Mouse (Mus musculus) liver, adult 2 months (tissue): ENCODE measurements around the gene Sh3bp2. TPM values are rescaled to one million over a fixed set of nuclear protein-coding genes. Genes with fewer than 3 reads are reported as not detected.

Experiments used
- DNase-seq: peaks from one replicate; pipeline ENCODE4 v3.0.0-alpha.2; 2011; ENCODE audit warnings: low read depth, low spot score; ENCODE audit errors: extremely low read depth
- H3K27ac ChIP-seq: fragments of 200-500 bp; replicated peaks from 2 replicates; pipeline ENCODE4 v1.5.1; 2012; ENCODE audit warnings: low read depth, mild to moderate bottlenecking, control low read depth, inconsistent platforms, low read length; ENCODE audit not compliant: insufficient read depth
- H3K27me3 ChIP-seq: fragments of 200-500 bp; 2 replicates; pipeline ENCODE4 v1.6.1; 2012; ENCODE audit warnings: mild to moderate bottlenecking, moderate library complexity, low read length, inconsistent platforms; ENCODE audit not compliant: control insufficient read depth, insufficient read depth
- H3K36me3 ChIP-seq: fragments of 200-500 bp; 2 replicates; pipeline ENCODE4 v1.6.1; 2012; ENCODE audit warnings: low read length, inconsistent platforms; ENCODE audit not compliant: control insufficient read depth, insufficient read depth
- H3K4me1 ChIP-seq: fragments of 200-500 bp; 2 replicates; pipeline ENCODE4 v1.6.1; 2011; ENCODE audit warnings: low read length; ENCODE audit not compliant: control insufficient read depth, insufficient read depth
- H3K4me3 ChIP-seq: fragments of 200-500 bp; 2 replicates; pipeline ENCODE4 v1.5.1; 2011; ENCODE audit warnings: low read depth, mild to moderate bottlenecking, control low read depth, low read length, moderate library complexity; ENCODE audit not compliant: insufficient read depth
- H3K79me2 ChIP-seq: fragments of 200-500 bp; 2 replicates; pipeline ENCODE4 v1.6.1; 2012; ENCODE audit warnings: inconsistent platforms, mild to moderate bottlenecking, low read length, moderate library complexity; ENCODE audit not compliant: control insufficient read depth, insufficient read depth
- H3K9ac ChIP-seq: fragments of 200-500 bp; 2 replicates; pipeline ENCODE4 v1.6.1; 2012; ENCODE audit warnings: low read depth, mild to moderate bottlenecking, control low read depth, inconsistent platforms, low read length
- CTCF ChIP-seq: fragments of 200-500 bp; IDR thresholded peaks from 2 replicates; pipeline ENCODE4 v1.5.1; 2011; ENCODE audit warnings: low read depth, low read length, control low read depth
- POLR2A ChIP-seq: fragments of 200-500 bp; IDR thresholded peaks from 2 replicates; pipeline ENCODE4 v1.6.1; 2011; ENCODE audit warnings: low read length, control low read depth; ENCODE audit not compliant: insufficient read depth; ENCODE audit errors: extremely low read depth
- WGBS: fragments of 180-500 bp; shearing (Covaris S2); methylation state at CpG from one replicate; pipeline ENCODE4 v1.1.7; 2018; 5-methylcytosine and 5-hydroxymethylcytosine counted together
- polyA plus RNA-seq: library from polyadenylated mRNA; depleted of rRNA; stranded (reverse); fragments of >200 nt; gene quantifications from 2 replicates; pipeline ENCODE4 v1.2.3, GENCODE M21; 2012; rRNA removed
- total RNA-seq: library from RNA; depleted of rRNA; stranded (reverse); fragments of >200 nt; gene quantifications from 2 replicates; pipeline ENCODE4 v1.2.3, GENCODE M21; 2014; rRNA removed

Sh3bp2 gene
- total and polyA plus RNA-seq, 2 experiments: 11.9 to 20.5 TPM

- WGBS: 92% methylated on average over 9 of the region's 9 CpGs
- Histone ChIP-seq H3K4me3 (no peak overlapping the region), H3K36me3 (peaks cover 3% of the 10 kb centered on the region; the same call in 1 of the 2 replicates)
Observed at GRCm38 (mm10) chr5:34593202-34593727, 67.6 kb downstream of the Sh3bp2 start.

GRCm38 (mm10) chr5:34604576-34604975 lies 78.9 kb downstream of the Sh3bp2 start:
- 90% methylated on average over 5 of the region's 5 CpGs for WGBS
- no peaks in the 10 kb centered on the region for H3K27me3 ChIP-seq
- peaks cover 32% of the 10 kb centered on the region for H3K36me3 ChIP-seq
- H3K4me3 ChIP-seq: no peak overlapping the region
- TF ChIP-seq POLR2A (no peak), CTCF (no peak)
- no peaks in the 10 kb centered on the region for H3K4me1 ChIP-seq
- no peak overlapping the region for H3K9ac ChIP-seq
- no peaks in the 10 kb centered on the region; the same call in 1 of the 2 replicates for H3K79me2 ChIP-seq
- DNase-seq: no peak
- no peak overlapping the region for H3K27ac ChIP-seq

More at GRCm38 (mm10) chr5:34593202-34593727, 67.6 kb downstream of the Sh3bp2 start:
- no peak for DNase-seq
- peaks cover 7% of the 10 kb centered on the region; the same call in 1 of the 2 replicates for H3K79me2 ChIP-seq
- no peaks in the 10 kb centered on the region; the same call in none of the 2 replicates for H3K4me1 ChIP-seq
- TF ChIP-seq CTCF (no peak), POLR2A (no peak)
- H3K27me3 ChIP-seq: no peaks in the 10 kb centered on the region
- no peak overlapping the region for H3K27ac ChIP-seq
- no peak overlapping the region for H3K9ac ChIP-seq

DNA sequence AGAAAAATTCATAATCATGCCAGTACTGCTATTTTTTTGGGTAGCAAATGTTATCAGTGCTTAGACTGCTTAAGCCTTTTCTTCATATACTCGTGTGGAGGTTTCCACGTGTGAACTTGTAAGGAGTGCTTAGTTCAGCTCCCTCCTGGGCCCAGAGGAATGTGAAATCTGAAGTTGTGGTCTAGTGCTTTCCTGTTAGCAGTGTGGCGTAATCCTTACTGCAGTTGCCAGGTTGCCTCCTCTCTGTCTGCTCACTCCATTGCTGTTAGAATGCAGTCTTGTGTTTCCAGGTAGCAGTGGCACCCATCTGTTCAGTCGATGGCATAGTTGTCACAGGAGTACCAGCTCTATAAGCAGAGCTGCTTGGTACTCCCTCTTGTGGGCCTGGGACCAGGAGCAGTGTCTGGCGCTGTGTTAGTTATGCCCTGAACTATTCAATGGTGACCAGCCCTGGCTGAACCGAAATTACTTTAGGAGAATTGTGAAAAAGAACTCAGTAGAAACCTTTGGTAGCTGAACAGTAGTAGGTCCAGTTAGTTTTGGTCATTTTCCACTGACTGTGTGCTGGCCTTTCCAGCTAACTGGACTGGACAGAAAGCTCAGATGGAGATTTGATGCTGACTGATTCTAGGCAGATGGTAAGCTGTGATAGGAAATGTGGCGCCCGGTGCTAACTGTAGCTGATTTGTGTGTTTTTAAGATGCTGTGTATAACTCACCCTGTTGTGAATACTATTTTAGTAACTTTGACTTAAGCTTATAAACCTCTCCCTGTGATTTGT lies 81.7 kb downstream of the Sh3bp2 start:
- WGBS: 85% methylated on average over 8 of the region's 8 CpGs
- no peak for DNase-seq
- no peak for TF ChIP-seq CTCF
- Histone ChIP-seq H3K27me3 (no peaks in the 10 kb centered on the region), H3K79me2 (no peaks in the 10 kb centered on the region), H3K27ac (no peak overlapping the region), H3K4me3 (no peak overlapping the region), H3K36me3 (peaks cover 43% of the 10 kb centered on the region), H3K4me1 (no peaks in the 10 kb centered on the region), H3K9ac (no peak overlapping the region)

GRCm38 (mm10) chr5:34608226-34608625 lies 82.6 kb downstream of the Sh3bp2 start:
- no peak for TF ChIP-seq CTCF
- no peak for TF ChIP-seq POLR2A
- Histone ChIP-seq H3K4me3 (no peak overlapping the region), H3K4me1 (no peaks in the 10 kb centered on the region), H3K79me2 (no peaks in the 10 kb centered on the region), H3K9ac (no peak overlapping the region), H3K27ac (no peak overlapping the region), H3K36me3 (peaks cover 43% of the 10 kb centered on the region), H3K27me3 (no peaks in the 10 kb centered on the region)
- 87% methylated on average over 3 of the region's 3 CpGs for WGBS
- no peak for DNase-seq

- 76% methylated on average over 4 of the region's 4 CpGs for WGBS
- no peaks in the 10 kb centered on the region for H3K79me2 ChIP-seq
- TF ChIP-seq CTCF (no peak), POLR2A (no peak)
- H3K27me3 ChIP-seq: no peaks in the 10 kb centered on the region
- H3K4me1 ChIP-seq: no peaks in the 10 kb centered on the region
- no peak overlapping the region for H3K27ac ChIP-seq
- H3K4me3 ChIP-seq: no peak overlapping the region
- no peak overlapping the region for H3K9ac ChIP-seq
- DNase-seq: no peak
- peaks cover 53% of the 10 kb centered on the region for H3K36me3 ChIP-seq
Observed at GRCm38 (mm10) chr5:34609966-34610365, 84.3 kb downstream of the Sh3bp2 start.

Other genes with a start within 250 kb of the Sh3bp2 start
- 0.07 TPM in 1 of 2 replicates, not detected in the other for gene Zfyve28, start 237.4 kb upstream of the Sh3bp2 start, total RNA-seq
- 0.15 TPM in 1 of 2 replicates, not detected in the other for gene Zfyve28, start 237.4 kb upstream of the Sh3bp2 start, polyA plus RNA-seq
- gene Cfap99, start 237.2 kb upstream of the Sh3bp2 start, total RNA-seq: not detected in 2 replicates
- not detected in 2 replicates for gene Cfap99, start 237.2 kb upstream of the Sh3bp2 start, polyA plus RNA-seq
- gene Rnf4, start 189.5 kb upstream of the Sh3bp2 start, total RNA-seq: 76.7 and 78.3 TPM in 2 replicates
- 46.2 and 50.6 TPM in 2 replicates for gene Rnf4, start 189.5 kb upstream of the Sh3bp2 start, polyA plus RNA-seq
- 10.2 and 12.6 TPM in 2 replicates for gene Fam193a, start 155.9 kb upstream of the Sh3bp2 start, total RNA-seq
- gene Fam193a, start 155.9 kb upstream of the Sh3bp2 start, polyA plus RNA-seq: 16.4 and 22.6 TPM in 2 replicates
- 6.2 and 7.7 TPM in 2 replicates for gene Tnip2, start 11.8 kb upstream of the Sh3bp2 start, total RNA-seq
- 6.2 and 13.4 TPM in 2 replicates for gene Tnip2, start 11.8 kb upstream of the Sh3bp2 start, polyA plus RNA-seq
- gene Add1, start 47.8 kb downstream of the Sh3bp2 start, total RNA-seq: 30.6 and 30.9 TPM in 2 replicates
- gene Add1, start 47.8 kb downstream of the Sh3bp2 start, polyA plus RNA-seq: 29.9 and 39.3 TPM in 2 replicates
- 3.9 and 4.6 TPM in 2 replicates for gene Mfsd10, start 111.4 kb downstream of the Sh3bp2 start, total RNA-seq
- gene Mfsd10, start 111.4 kb downstream of the Sh3bp2 start, polyA plus RNA-seq: 14.2 and 26.6 TPM in 2 replicates
- gene Nop14, start 134.3 kb downstream of the Sh3bp2 start, total RNA-seq: 7.4 and 12.5 TPM in 2 replicates
- 4.7 and 5.8 TPM in 2 replicates for gene Nop14, start 134.3 kb downstream of the Sh3bp2 start, polyA plus RNA-seq
- gene Grk4, start 134.5 kb downstream of the Sh3bp2 start, total RNA-seq: 0.65 and 1.6 TPM in 2 replicates
- gene Grk4, start 134.5 kb downstream of the Sh3bp2 start, polyA plus RNA-seq: 0.46 and 0.65 TPM in 2 replicates
- 10.2 and 12.6 TPM in 2 replicates for gene Htt, start 235.9 kb downstream of the Sh3bp2 start, total RNA-seq
- 3.5 and 5.2 TPM in 2 replicates for gene Htt, start 235.9 kb downstream of the Sh3bp2 start, polyA plus RNA-seq